Mouse (Mus musculus) natural killer cell, adult 2 months (primary cell): ENCODE measurements around the gene Hpca.

Source experiments
- DNase-seq, 2 experiments: peaks; one replicate each; pipeline ENCODE4 v3.0.0; 2022; ENCODE audit warnings: low spot score in 2 of 2

Gene Hpca

DNA sequence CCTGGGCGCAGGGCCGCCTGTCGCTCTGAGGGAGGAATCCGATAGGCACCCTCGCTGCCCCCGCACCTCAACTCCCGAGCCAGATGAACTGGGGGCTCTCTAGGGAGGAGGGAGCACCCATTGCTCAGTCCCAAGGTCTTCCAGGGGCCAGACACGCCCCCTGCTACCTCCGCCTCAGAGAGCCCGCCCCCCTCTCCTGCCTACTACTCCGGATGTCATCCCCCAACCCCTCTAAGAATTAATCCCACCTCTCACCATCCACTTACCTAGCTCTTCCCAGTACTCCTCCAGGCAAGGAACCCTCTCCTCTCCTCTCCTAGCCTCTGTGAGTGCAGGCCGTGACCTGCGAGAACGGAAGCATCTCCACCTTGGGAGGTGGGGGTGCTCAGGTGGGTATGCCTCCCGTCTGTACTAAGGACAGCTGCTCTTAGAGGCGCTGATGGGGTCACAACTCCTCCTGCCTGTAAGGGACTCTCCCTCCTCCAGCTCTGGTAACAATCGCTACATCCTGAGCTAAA is at the start of gene Hpca:
Gene Hpca (minus strand): TSS at position 468 of the 518 bp plus-strand sequence.
- no peak for DNase-seq

DNA sequence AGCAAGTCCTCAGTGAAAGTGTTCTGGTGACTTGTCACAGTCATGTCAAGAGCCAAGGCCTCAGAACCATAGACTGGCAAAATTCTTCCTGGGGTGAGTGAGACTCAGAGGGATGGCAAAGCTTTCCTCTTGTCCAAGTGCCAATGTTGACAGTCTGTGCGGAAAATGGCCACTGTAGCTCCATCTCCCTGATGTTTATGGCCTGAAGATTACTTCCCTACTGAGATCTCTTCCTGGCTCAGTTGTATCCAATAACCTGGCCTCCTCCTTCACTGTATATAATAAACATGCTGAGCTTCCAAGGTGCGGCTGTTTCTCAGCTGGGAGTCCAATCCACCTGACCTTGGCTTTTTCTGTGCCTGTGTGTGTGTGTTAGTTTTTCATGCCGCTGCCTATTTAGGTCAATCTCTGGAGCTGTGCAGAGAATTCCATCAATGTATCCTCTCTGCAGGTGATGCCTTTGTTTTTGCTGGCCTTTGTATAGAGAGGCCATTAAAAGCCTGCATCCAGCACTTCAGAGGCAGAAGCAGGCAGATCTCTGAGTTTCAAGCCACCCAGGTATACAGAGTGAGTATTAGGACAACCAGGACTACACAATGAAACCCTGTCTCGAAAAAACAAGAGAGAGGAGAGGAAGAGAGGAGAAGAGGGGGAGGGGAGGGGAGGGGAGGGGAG is 39.9 kb upstream of the Hpca start:
- DNase-seq: no peak

GRCm38 (mm10) chr4:129161076-129161475 is 39.2 kb upstream of the Hpca start:
- DNase-seq: no peak

GRCm38 (mm10) chr4:129158549-129158948 is 36.7 kb upstream of the Hpca start:
- no peak for DNase-seq

DNA sequence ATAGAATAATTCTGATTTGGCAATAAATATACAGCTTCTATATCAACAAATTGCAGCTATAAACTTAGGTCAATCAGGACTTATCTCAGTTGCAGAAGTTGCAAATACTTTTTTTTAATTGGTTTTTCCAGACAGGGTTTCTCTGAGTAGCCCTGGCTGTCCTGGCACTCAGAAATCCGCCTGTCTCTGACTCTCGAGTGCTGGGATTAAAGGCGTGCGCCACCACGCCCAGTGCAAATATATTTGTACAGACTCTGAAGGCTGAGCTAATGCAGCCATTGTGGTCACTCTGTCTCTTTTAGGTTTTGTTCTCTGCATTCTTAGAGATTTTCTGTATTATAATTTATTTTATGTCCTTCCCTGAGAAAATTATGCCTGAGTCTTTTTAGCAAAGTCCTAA is 35.7 kb upstream of the Hpca start:
- DNase-seq: no peak

GRCm38 (mm10) chr4:129151276-129151811 is 29.5 kb upstream of the Hpca start:
- DNase-seq: no peak

GRCm38 (mm10) chr4:129149321-129149720 is 27.5 kb upstream of the Hpca start:
- DNase-seq: no peak

- DNase-seq: no peak
These were observed 25.8 kb upstream of the Hpca start for GRCm38 (mm10) chr4:129147552-129148103.

DNA sequence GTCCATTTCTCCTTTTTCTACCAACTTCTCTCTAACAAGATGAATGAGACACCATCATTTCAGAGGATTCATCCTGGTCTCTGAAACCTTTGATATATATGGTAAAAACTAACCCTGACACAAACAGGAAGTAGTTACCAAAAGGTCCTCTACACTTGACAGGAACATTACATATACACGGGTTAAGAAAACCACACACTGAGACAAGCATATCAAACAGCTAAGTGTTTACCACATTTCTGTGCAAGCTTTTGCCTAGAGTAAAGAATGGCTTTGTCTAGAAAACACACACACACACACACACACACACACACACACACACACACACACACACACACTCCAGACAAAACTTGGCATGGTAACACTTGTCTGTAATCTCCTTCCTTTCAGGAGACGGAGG is 24.6 kb upstream of the Hpca start:
- no peak for DNase-seq

- DNase-seq: no peak
These were observed 24.1 kb upstream of the Hpca start for GRCm38 (mm10) chr4:129145943-129146342.

GRCm38 (mm10) chr4:129145411-129145810 is 23.6 kb upstream of the Hpca start:
- no peak for DNase-seq

GRCm38 (mm10) chr4:129144401-129145367 is 22.8 kb upstream of the Hpca start:
- no peak for DNase-seq

DNA sequence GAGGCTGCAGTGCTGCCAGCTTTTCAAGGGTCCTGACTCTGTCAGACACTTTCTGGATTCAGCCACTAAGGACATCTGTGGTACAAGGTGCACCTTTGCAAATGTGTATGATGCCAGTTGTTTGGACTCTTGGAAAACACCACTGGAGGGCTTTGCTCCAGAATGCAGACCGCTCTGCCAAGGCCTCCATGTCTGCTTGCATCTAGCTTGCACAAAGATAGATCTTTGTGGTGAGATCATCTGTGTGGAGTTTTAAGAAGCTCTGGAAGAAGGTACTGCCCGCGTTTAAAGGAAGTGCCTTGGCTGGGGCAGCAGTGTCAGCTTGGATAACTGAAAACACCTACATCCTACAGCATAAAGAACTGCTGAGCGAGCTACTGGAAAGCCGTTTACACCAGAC is 21.7 kb upstream of the Hpca start:
- DNase-seq: no peak

DNA sequence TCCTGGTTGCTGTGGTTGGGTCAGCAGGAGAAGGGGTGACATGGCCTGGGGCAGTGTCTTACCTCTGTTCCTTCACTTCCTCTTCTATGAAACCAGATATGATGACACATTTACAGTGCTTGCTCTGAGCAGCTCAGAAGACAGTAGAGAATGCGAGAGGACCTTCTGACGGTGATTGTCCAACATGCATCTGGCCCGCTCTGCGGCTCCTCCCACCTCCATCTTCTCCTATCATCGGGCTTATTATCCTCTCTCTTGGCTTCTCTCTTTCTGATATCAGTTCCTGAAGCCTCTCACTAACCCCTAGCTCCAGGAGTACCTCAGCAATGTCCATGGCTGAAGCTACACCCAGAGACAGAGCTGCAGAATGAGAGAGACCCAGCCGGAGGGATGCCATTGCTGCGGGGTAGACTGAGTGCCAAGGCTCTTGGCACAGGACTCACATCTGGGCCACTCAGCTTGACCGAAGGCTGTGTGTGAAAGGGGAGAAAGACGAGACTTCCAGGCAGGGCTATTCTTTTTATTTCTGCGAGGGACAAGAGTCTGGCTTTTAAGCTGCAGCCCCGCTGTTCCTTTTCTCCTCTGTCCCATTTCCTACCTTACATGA is 20.7 kb upstream of the Hpca start:
- no peak for DNase-seq

DNA sequence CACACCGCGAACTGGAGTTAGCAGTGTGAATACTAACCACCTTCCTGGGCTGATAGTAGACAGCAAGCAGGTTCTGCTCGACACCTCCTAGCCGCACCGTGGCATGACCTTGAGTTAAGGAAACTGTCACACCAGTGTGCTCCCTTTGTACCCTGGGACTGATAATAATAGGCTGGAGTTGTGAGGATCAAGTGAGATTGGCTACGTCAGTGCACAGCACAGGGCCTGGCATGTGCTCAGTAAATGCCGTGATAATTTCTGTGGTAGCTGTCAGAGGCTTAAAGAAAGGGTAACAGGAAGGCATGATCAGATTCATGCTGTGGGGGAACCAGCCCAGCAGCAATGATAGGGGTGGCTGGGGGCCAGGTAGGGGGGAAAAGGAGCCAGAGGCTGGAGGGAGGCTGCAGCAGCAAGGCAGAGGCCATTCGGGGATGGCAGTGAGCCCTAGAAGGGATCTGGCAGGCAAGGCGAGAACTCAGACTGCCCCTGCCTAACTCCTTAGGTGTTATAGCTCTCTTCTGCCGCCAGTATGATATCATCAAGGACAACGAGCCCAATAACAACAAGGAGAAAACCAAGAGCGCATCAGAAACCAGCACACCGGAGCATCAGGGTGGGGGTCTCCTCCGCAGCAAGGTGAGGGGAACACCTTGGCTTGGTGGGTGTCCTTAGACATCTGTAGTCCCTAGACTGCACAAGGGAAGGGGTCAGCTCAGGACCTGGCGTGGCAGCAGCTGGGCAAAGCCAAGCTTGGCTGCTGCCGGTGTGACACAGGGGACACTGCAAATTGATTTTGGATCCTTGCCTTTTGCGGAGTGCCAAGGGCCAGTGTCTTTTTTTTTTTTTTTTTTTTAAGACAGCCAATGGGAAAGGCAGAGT is 20.0 kb upstream of the Hpca start:
- no peak for DNase-seq

DNA sequence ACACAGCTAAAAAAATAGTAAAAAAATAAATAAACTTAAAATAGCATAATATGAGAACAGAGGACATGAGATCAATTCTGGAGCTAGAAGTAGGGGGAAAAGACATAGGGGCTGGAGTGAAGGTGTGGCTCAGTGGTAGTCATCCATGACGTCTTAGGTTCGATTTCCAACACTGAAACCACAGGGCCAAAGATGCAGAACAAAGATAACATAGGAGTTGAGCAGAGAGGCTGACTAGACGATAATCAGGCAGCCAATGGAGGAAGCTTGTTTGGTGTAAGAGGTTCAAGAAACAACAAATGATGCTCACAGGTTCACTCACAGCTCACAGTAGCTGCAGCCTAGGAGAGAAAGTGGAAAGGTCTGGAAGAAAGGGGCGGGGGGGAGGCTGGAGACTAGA is 19.0 kb upstream of the Hpca start:
- no peak for DNase-seq

DNA sequence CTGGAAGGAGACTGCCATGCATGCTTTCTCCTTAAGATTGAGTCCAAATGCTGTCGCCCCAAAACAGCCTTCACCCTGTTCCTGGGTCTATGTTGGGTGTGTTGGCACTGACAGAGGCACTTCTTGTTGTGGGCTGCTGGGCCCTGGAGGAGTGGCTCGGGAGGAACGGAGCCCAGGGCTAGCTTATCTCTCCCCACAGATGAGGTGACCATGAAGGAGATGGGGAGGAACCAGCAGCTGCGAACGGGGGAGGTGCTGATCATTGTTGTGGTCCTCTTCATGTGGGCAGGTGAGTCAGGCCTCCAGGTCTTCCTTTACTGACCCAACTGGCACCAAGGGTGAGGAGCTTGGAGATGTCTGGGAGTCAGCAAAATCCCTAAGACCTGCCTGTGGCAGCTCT is 17.8 kb upstream of the Hpca start:
- DNase-seq: no peak

DNA sequence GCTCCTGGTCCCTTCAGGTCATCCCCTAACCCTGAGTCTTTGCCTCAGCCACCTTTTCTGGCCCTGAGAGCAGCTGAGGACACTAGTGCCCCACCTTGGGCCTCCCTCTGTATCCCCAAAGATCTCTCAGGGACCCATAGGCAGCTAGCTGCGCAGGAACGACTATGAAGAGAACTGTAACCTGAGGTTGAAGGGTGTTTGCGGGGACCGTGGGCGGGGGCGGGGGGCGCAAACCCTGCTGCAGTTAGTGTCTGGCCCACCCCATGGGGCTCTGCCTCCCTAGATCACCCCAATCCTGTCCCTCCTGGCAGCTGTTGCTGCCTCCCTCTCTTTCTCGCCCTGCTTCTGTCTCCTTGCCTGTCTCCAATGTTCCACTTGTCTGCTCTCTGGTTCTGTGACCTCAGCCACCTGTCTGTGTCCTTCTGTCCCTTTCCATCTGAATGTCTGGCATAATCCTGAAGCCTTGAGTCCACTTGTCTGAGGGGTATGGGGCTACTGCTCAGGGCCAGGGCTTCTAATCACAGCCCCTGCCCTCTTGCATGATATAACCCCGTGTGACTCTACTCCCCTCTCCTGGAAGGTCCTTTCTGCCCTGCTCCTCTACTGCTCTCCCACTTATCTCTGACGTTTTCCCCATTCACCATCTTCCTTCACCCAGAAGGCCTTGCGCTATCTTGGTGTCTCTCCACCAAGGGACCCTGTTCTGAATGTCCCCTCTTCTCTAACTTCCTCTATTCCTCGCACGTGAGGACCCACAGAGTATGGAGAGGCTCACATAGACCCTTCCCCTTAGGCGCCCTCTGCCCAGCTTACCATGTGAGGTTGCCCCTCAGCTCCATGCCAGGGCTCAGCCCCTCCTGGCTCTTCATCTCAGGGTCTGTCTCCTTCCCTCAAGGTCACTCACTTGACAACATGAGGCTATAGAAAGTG is 15.8 kb upstream of the Hpca start:
- no peak for DNase-seq

DNA sequence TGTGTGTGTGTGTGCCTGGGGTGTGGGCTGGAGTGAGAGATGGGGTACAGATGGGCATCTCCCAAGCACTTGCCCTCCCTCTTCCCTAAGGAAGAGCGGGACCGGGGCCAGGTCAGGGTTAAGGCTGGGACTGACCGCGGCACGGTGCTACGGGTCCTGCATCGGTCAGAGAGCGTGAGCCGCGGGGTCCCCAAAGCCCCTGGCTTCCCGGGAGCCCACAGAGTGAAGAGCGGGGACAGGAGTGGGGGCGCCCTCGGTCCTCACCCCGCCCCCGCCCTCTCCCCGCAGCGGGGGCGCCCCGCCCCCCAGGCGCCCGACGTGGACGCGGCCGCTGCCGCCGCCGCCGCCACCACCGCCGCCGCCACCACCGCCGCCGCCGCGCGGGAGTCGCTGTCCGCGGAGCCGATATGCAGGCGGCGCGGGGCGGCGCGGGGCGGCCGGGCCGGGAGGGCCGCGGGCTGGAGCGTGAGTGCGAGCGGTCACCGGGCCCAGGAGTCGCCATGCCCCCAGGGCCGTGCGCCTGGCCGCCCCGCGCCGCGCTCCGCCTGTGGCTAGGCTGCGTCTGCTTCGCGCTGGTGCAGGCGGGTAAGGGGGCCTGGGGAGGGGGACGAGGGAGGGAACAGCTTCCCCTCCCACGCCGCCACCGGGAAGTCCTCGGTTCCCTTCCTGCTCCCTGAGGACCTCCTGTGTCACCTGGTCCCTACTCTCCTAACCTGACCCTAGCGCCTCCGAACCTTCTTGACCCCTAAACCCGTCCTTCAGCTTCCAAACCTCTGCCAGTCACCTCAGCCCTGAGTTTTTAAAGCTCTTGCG is 14.9 kb upstream of the Hpca start, which contains the start of gene Fndc5:
Gene Fndc5 (plus strand): TSS at position 421 of the 813 bp plus-strand sequence.
- no peak for DNase-seq
